Mouse (Mus musculus) ES-E14 (cell line): Measurements from ENCODE around the gene Neil3.

Experiments used
- MAFK ChIP-seq: IDR thresholded peaks from 2 replicates; pipeline ENCODE4 v1.6.1; 2014; ENCODE audit warnings: mild to moderate bottlenecking, low read depth, low read length, inconsistent platforms; ENCODE audit not compliant: insufficient read depth
- ZC3H11A ChIP-seq: IDR thresholded peaks from 2 replicates; pipeline ENCODE4 v1.6.1; 2012; ENCODE audit warnings: low read depth, mild to moderate bottlenecking, inconsistent platforms, low read length, borderline replicate concordance

DNA sequence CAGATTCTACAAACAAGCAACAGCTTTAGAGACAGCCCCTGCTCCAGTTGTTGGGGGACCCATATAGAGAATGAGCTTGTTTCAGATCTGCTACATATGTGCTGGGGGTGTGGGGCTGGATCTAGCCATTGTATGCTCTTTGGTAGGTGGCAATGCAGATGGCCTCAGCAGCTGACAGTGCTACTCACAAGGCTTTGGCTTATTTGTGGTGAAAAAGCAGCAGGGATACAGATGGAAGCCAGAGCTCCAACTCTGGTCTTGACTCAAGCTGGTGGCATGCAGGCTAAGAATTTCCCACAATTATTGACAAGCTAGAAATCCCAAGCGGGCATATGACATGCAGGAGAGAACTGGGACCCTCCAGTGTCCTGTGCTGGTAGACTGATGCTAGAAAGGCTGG is 40.8 kb downstream of the Neil3 start:
- TF ChIP-seq ZC3H11A (no peak), MAFK (no peak)
